13 mouse cellular contexts compared by ENCODE assay signal in genomic region chr1:171268341-171268740, GRCm38 (mm10). TPM values are rescaled to one million over a fixed set of nuclear protein-coding genes. Genes with fewer than 3 reads are reported as not detected.
"Had no signal": no experiment of that assay in that cellular context is flagged by ENCODE, and none has a peak within 500 bp of the region (broad histone marks: within the 10 kb centered on the region; RNA-seq: fewer than 3 reads in every experiment).

No protein-coding gene starts in this region.

- DNase-seq: kidney, adult 2 months; kidney, postnatal 25 days; lung, adult 18-20 months; lung, postnatal 36 days; thymus, adult 18-20 months; thymus, postnatal 25 days had no signal

- H3K4me3 ChIP-seq: limb, embryonic 15.5 days; midbrain, embryonic 10.5 days; midbrain, embryonic 15.5 days; neural tube, embryonic 12.5 days had no signal

- H3K9ac ChIP-seq: limb, embryonic 15.5 days; liver, embryonic 14.5 days; midbrain, embryonic 15.5 days; neural tube, embryonic 12.5 days had no signal

- H3K4me2 ChIP-seq: limb, embryonic 15.5 days; midbrain, embryonic 15.5 days; neural tube, embryonic 12.5 days had no signal

- H3K9me3 ChIP-seq: limb, embryonic 15.5 days; midbrain, embryonic 10.5 days; midbrain, embryonic 15.5 days; neural tube, embryonic 12.5 days had no signal

- H3K27me3 ChIP-seq: limb, embryonic 15.5 days; midbrain, embryonic 15.5 days; neural tube, embryonic 12.5 days had no signal

- H3K27ac ChIP-seq: limb, embryonic 15.5 days; liver, embryonic 14.5 days; midbrain, embryonic 10.5 days; midbrain, embryonic 15.5 days; neural tube, embryonic 12.5 days had no signal

- ATAC-seq: midbrain, embryonic 15.5 days had no signal

RNA-seq across cellular contexts. Expression of gene Adamts4, which starts 18.1 kb away (rescaled TPM):
- total RNA-seq: megakaryocyte, adult 5-6 weeks; monocyte, adult 5-6 weeks had no signal
